Mouse (Mus musculus): ENCODE data around the gene Cxcr2.
A peak's percentile ranks its signal among the peaks of the same experiment; 100 is the strongest.
"Not testable (repeated sequence)": the region's sequence is repeated elsewhere in the genome, so short reads cannot be mapped to it uniquely, and the experiment has no call there.

Cxcr2 gene

GRCm38 (mm10) chr1:74141781-74142180 is 12.0 kb upstream of the Cxcr2 start:
- DNase-seq = no peak

GRCm38 (mm10) chr1:74149106-74149885 is 4.5 kb upstream of the Cxcr2 start:
- no peak for DNase-seq

- DNase-seq = no peak
Observed at GRCm38 (mm10) chr1:74150101-74150500, 3.7 kb upstream of the Cxcr2 start.

GRCm38 (mm10) chr1:74151091-74151490 is 2.7 kb upstream of the Cxcr2 start:
- no peak for DNase-seq

GRCm38 (mm10) chr1:74155435-74156012 is 1.7 kb downstream of the Cxcr2 start:
- DNase-seq = no peak

GRCm38 (mm10) chr1:74156381-74156910 is 2.7 kb downstream of the Cxcr2 start:
- peak; percentile 22 for DNase-seq

GRCm38 (mm10) chr1:74159613-74160012 is 5.8 kb downstream of the Cxcr2 start:
- not testable (repeated sequence) for DNase-seq

GRCm38 (mm10) chr1:74160036-74160435 is 6.2 kb downstream of the Cxcr2 start:
- DNase-seq = no peak

GRCm38 (mm10) chr1:74167136-74167535 is 13.3 kb downstream of the Cxcr2 start:
- no peak for DNase-seq

GRCm38 (mm10) chr1:74169721-74170120 is 15.9 kb downstream of the Cxcr2 start:
- no peak for DNase-seq

- DNase-seq = no peak
Observed at GRCm38 (mm10) chr1:74172722-74173121, 18.9 kb downstream of the Cxcr2 start.

GRCm38 (mm10) chr1:74175731-74176130 is 21.9 kb downstream of the Cxcr2 start:
- DNase-seq = peak; percentile 29

- no peak for DNase-seq
Observed at GRCm38 (mm10) chr1:74178618-74179017, 24.8 kb downstream of the Cxcr2 start.

GRCm38 (mm10) chr1:74179624-74180408 is 26.0 kb downstream of the Cxcr2 start:
- DNase-seq = peak; percentile 48

GRCm38 (mm10) chr1:74181462-74181861 is 27.7 kb downstream of the Cxcr2 start:
- DNase-seq = no peak

GRCm38 (mm10) chr1:74183006-74183405 is 29.2 kb downstream of the Cxcr2 start:
- no peak for DNase-seq

GRCm38 (mm10) chr1:74190471-74190870 is 36.7 kb downstream of the Cxcr2 start:
- peak; percentile 39 for DNase-seq

GRCm38 (mm10) chr1:74192711-74193110 is 38.9 kb downstream of the Cxcr2 start:
- DNase-seq = no peak

GRCm38 (mm10) chr1:74194445-74194844 is 40.7 kb downstream of the Cxcr2 start, which contains the start of gene Cxcr1:
Gene Cxcr1 (minus strand): TSS chr1:74194631.
- no peak for DNase-seq

- DNase-seq = peak; percentile 45
Observed at GRCm38 (mm10) chr1:74195961-74196360, 42.2 kb downstream of the Cxcr2 start.

GRCm38 (mm10) chr1:74196621-74197419 is 43.0 kb downstream of the Cxcr2 start:
- no peak for DNase-seq

GRCm38 (mm10) chr1:74197726-74198470 is 44.1 kb downstream of the Cxcr2 start:
- DNase-seq = no peak
